Mouse (Mus musculus) induced T-regulatory cell, adult 2 months (primary cell): Measurements from ENCODE around the gene Ccdc134.

Experiments
- DNase-seq: peaks from one replicate; pipeline ENCODE4 v3.0.0-alpha.2; 2012; ENCODE audit warnings: low read depth

The Ccdc134 gene

DNA sequence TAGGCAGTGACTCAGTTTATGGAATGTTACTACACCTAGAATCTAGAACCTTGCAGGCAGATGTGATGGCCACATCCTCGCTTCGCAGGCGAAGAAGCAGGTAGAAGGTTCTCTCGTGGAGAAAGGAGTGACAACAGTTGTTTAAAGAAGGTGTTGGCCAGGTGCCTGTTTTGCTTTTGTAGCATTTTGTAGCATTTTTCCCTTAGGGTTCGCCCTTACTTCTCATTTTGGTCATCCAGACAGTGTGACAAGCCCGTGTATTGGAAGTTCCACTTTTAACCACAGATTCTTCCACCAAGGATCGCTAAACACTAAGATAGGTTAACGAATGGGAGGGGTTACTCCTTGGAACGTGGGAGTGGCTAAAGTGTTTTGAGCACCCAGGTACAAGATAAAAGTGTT lies 20.8 kb downstream of the Ccdc134 start:
- peak; percentile 77 for DNase-seq

DNA sequence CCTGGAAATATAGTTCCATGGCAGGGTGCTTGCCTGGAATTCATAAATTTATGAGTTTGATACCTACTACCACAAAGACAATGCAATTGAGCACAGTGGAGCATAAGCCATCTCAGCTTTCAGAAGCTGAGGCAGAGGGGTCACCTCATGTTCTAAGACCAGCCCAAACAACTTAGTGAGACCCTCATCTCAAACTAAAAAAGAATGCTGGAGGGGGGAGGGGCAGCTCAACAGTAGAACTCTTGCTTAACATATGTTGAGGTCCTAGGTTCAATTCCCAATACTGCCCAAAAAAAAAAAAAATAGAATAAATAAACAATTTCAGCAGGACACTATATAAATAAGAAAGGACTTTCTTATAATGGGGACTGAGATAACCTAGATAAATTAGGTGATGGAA lies 22.3 kb downstream of the Ccdc134 start:
- DNase-seq = no peak

DNA sequence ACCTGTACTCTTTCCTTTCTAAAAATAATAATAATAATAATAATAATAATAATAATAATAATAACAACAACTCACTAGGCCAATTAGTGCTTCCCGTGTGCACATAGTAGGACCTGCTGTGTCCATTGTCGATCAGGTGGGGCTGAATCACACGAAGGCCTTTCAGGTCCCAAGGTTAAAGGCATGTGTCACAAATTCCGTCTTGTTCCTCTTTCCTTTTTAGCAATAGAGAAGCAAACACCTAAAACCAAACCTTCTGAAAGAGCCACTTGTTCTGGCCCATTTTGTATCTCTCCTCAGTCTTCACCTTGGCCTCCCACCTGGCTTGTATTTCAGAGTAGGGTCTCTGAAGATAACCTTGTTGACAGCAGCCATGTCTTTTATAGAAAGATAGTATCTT lies 23.5 kb downstream of the Ccdc134 start:
- DNase-seq = no peak

DNA sequence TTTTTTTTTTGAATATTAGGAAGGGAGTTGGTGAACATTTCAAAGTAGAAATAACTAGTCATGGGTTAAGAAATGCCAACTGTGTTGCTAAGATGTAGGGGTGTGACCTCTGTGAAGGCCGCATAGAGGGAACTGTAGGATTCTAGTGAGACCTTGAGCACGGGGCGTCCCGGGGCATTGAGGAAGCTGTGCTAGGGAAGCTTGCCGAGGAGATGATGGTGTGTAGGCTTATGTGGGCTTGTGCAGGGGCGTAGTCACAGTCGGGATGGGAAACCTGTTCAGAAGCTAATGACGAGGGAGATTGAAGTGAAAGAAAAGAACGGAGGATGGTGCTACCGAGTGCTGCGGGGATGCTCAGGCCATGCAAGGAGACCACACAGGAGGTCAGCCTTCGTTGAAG lies 24.3 kb downstream of the Ccdc134 start:
- no peak for DNase-seq

DNA sequence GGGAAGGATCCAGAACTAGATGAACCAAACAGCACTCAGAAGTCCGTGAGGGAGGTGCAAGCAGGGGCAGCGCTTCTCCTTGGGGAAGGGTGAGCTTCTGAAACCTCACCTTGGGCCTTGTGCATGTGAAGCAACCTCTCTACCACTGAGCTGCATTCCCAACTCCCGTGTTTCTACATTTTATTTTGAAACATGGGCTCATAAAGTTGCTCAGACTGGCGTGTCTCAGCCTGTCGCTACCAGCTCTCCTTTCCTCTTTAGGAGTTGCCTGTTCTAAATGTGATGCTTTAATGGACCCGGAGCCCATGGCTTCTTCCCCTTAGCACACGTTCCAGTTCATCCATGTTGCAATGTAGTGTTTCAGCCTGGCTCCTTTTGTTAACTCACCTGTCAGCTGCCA lies 24.7 kb downstream of the Ccdc134 start:
- DNase-seq = no peak

DNA sequence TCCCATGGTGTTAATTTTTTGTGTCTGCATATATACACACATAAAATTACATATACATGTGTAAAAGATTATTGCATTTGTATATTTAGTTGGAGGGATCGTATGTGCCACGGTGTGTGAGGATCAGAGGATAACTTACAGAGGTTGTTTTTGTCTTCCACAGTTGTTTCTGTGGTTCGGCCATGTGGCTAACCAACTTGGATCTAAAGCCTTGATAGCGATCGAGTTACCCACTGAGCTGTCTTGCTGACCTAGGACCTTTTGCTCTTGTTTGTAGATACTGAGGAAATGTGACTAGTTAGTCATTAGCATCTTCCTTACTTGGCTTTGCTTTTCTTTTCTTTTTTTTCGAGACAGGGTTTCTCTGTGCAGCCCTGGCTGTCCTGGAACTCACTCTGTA lies 28.6 kb downstream of the Ccdc134 start:
- peak; percentile 76 for DNase-seq

DNA sequence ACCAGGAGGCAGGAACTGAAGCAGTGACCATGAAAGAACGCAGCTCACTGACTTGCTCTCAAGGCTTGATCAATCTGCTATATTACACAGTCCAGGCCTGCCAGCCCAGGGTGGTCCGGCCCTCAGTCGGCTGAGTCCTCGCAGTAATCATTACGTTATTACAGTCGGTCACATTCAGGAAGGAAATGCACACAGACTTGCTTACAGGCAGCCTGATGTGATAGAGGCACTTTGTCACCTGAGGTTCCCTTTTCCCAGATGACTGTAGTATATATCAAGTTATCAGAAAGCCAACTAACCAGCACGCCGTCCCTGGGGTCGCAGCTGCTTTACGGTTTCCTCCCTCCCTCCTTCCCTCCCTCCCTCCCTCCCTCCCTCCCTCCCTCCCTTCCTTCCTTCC lies 29.2 kb downstream of the Ccdc134 start:
- peak; percentile 47 for DNase-seq

DNA sequence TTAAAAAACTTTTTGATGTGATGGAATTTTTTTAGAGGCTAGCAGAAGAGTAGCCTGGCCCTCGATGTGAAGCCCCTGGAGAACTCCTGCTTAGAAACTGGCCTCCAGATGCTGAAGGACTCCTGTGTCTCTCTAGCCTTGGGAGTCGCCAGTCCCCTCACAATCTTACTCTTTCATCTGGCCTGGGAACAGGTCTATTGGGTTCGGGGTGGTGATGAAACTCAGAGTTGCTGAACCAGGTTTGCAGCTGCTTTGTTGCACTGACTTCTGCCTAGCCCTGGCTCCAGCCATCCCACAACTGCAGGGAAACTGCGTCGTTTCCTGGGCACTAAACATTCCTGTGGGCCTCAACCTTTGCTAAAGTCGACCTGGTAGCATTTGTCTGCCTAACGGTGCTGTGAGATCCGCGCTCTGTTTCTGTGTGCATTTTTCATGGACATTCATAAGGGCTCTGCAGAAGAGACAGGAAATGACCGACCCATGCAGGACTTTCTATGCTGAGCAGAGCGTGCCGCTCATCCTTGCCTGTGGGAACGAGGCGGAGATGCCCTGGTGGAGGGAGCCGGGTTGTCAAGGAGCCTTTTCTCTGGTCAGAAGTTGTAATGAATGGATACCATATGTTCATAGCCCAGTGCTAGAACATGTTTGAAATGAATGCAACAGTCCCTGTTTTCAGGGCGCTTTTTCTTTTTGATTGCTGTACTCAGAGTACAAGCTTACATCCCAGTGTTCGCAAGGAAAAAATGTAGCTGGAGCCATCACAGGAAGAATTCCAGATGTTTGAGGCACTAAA lies 30.7 kb downstream of the Ccdc134 start:
- no peak for DNase-seq

DNA sequence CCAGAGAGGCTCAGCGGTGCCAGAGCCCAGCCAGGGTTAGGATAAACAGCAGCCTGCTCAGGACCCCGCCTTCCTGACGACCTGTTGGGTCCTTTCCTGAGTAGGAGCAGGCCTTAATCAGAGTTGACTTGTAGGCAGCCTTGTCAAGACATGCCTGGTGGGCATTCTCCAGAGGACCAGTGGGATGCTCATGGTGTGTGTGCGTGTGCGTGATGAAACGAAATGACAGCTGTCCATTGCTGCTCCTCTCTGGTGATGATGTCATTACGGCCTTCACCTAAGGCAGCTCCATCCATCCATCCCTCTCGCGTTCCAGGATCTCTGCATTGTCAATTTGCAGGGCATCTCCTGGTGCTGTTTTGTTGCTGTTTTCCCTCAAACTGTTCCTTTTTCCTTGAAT lies 31.7 kb downstream of the Ccdc134 start:
- no peak for DNase-seq

DNA sequence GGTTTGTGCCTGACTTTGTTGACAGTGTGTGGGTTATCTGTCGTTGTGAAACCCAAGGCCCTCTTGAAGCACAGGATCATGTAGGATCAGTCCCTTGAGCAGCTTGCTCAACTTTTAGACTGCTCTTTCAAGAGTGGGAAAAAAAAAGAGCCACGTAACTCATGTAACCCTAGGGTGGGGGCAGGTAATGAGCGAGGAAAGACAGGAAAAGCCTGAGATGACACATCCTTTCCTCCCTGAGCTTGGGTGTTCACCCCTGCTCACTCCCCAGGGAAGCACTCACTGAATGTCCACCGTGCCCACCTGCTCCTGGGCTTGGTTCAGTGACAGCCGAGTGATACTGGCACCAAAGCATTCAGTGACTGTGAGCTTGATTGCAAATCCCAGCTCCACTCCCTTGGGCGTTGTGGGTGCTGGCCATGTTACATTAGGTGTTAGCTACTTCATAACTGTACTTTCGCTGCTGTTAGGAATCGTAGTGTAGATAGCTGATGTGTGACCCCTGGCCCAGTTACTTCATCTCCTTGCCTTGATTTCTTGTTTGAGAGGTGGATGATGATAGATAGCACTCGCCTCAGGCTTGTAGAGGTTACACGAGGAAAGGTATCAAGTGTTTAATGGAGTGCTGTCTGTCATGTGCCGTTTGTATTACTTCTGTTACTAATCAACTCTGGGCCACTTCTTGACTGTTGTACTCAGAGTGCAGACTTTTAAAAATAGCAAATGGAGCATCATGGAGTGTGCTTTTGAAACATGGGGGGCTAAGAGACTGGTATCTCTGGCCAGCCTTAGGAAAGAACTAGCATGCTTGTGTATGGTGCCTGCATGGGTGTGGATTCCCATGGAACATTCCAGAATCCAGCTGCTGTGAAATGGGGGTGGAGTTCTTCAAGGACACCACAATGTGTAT lies 33.3 kb downstream of the Ccdc134 start:
- DNase-seq = no peak

DNA sequence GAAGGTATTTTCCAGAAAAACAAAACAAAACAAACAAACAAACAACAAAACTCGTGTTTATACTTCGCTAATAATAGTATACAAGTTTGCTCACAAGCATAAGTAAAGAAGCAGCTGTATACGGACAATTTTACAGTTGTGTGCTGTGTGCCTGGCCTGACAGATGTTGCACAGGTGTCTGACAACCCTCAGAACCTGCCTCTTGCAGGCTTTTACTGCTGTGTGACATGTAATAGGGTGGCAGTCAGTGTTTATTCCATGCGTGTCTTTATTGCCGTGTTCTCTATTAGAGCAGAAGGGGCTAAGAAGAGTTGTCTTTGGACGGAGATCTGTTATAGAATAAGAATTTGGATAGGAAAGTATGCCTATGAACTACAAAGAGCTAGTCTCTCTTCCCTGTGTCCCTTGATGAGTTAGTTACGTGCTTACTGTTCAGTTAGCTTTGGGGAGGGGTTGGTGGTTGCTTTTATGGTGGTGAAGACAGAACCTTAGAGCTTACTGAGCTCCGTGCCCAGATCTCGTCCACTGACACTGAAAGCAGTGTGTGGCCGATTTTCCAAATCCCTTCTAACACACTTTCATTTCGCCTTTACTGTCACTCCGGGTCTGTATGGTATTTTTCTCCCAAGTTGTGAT lies 34.4 kb downstream of the Ccdc134 start:
- no peak for DNase-seq

DNA sequence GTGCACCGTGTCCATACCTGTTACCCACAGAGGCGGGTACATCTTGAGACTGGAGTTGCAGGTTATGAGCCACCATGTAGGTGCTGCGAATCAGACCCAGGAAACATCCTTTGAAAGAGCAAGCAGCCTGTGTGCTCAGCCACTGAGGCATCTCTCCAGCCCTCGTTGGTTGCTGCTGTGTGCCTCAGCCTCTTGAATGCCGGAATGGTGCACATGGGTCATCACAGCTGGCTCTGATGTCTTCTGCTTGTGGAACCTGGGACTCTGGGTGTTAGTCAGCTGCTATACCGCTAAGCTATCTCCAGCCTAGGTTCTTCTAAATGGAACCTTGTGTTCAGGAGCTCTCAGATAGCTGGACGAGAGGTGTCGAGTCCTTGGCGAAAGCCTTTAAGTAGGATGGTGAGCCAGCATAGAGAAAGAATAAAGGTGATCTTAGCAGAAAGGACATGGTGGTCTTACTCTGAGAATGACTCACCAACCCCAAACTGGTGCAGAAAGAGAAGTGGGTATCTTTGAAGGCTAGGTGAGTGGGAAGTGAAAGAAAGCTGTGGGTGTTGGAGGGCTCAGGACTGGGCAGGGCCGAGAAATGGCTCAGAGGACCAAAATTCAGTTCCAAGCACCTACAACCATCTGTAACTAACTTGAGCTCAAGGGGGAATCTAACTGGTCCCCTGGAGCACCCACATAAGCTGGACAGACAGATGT lies 35.8 kb downstream of the Ccdc134 start:
- peak; percentile 64 for DNase-seq

DNA sequence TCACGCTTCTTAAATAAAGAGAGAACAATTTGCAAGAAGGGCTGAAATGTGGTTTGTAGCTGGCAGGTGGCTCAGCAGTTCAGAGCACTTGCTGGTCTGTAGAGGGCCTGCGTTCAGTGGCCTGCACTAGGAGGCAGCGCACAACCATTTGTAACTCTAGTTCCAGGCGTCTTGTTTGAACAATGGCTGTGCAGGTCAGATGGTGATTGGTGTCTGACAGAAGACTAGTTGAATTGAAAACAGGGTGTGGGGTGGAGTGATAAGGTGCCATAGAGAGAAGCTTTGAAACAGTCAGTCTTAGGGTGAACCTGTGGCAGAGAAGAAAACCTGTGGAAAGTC lies 36.3 kb downstream of the Ccdc134 start:
- DNase-seq = no peak

DNA sequence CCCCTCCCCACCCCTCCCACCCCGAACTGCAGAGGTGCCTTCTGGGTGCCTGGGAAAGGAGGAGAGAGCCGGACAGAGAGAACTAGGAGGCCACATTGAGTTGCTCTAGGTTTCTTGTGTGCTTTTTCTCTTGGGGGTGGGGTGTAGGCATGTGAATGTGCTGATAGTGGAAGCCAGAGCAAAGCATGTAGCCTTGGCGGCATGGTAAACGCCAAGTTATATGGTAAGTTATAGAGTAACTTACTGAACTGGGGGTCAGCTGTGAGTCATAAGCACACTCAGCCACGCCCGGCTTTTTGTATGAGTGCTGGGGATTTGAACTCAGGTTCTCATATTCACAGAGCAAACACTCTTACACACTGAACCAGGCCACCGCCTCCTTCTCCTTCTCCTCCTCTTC lies 36.8 kb downstream of the Ccdc134 start:
- DNase-seq = peak; percentile 52

DNA sequence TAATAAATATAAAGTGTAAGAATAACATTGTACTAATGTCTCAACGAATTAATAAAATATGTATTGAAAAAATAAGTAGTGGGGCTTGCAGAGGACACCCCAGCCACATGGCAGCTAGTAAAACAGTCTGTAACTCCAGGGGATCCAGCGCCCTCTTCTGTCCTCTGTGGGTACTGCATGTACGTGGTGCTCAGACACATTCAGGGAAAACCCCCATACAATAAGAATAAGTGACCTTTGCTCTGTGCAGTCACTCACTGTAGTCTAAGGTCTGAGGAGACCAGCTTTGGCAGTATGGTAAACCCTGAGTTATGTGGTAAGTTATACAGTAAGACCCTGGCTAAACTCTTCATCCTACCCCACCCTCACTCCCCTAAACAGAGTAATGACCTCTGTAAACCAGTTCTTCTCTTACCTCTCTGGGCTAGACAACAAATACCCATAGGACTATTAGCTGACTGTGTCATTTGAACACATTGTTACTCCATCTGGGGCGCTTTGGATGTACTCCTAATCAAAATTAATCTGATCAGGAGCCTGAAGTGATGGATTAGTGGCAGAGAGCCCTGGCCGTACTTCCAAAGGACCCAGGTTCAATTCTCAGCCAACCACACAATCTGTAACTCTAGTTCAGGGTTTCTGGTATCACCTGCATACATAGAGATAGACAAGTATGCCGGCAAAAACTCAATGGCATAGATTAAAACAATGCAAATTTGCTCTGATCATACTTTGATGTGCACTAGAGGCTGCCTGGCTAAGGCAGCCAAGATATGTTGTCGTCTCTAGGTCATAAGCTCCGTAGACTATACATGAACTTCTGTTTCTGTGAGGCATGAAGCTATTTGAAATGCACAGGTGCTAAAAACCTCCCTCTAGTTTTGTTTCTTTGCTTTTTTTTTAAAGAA lies 37.9 kb downstream of the Ccdc134 start:
- DNase-seq = peak; percentile 95

DNA sequence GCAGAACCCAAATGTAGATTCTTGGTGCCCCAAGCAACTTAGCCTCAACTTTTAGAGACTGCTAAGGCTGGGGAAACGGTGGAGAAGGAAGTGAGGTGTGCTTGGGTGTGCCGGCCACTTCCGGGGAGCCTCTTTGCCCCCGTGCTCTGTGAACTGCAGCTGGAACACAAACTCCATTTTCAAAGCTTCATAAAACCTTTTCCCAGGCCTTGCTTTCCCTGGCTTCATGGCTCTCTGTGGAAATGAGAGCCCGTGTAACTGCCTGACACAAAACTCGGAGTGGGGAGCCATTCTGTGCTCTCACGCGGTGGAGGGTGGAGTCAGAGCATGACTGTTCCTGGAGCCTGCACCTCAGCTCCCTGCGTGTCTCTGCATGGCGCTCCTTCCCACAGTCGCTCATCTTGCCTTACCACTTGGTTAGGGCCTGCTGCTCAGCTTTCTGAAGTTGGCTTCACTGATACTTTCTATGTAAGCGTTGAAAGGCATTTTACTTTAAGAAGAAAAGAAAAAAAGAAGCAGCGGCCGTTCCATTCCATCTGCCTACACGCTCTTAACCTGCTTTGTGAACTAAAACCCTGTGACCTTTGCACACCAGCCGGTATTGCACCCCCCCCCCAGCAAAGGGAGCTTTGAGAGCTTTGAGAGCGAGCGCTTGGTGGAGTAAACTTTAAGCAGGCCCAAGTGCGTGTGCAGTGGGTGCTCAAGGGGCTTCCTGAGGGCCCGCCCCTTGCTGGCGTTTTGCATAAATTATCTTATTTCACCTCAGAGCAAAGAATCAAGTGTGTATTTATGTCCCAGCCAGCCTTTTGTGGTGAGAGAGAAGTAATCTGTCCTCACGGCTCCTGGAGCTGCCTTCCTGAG lies 38.7 kb downstream of the Ccdc134 start:
- DNase-seq = peak; percentile 88

DNA sequence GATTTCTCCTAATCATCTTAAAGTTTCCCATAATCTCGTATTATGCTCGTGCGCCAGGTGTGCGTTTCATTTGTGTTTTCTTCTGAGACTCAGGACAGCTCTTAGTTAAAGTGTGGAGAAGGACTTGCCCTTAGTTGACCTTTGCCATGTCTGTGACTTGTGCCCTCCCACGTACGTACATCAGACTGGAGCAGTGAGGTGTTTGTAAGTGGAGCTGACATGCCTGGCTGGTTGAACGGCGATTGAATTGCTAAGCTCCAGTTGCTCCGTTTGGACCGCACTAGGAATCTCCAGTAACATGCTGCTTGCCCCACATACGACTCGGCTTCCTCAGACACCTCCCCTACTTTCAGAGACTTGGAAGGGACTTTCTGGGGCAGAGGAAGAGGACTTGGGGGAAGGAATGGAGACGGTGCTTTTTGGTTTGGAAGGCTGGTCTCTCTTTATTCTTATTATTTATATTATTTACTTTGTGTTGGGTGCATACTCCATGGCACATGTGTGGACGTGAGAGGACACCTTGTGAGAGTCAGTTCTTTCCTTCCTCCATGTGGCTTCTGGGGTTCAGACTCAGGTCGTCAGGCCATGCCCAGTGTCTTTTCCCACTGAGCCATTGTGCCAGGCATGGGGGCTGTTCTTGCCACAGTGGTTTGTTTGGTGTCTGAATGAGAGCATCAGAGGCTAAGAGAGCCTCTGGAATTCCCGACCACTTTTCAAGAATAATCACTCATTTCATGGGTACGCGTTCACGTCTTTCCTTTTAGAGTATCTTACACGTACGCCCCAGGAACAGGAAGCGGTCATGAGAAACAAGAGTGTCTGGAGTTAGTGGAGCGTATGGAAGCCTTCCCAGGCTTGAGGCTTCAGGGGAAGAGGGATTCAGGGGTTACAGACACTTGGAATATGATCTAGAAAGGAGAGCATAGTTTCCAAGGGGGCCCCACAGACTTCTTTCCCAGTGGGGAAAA lies 39.8 kb downstream of the Ccdc134 start:
- peak; percentile 67 for DNase-seq

DNA sequence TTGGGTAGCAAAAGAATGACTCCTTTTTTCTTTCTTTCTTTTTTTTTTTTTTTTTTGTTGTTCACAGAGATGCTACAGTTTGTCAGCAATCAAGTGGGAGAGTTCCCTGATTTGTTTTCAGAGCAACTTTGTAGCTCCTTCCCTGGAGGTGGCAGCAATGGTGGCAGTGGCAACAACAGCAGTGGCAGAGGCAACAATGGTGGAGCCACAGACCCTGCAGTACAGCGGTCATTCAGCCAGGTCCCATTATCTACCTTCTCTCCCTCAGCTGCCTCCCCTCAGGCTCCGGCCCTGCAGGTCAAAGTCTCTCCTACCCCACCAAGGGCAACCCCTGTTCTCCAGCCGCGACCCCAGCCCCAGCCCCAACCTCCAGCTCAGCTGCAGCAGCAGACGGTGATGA lies 41.9 kb downstream of the Ccdc134 start:
- no peak for DNase-seq
